In genomic region chr4:142506383-142507211, GRCm38 (mm10) we compare ENCODE assay signal across 23 mouse cellular contexts.
DNase-seq lines count a peak whose midpoint lies in the region; ATAC-seq and TF ChIP-seq lines count a peak whose summit lies in the region.
"Had no signal": no experiment of that assay in that cellular context is flagged by ENCODE, and none has a peak within 500 bp of the region (broad histone marks: within the 10 kb centered on the region; RNA-seq: fewer than 3 reads in every experiment).

No protein-coding gene starts in this region.

- no peak for TF ChIP-seq POLR2A in brain, embryonic 14.5 days (IDR thresholded peaks at IDR 0.05; ENCODE audit: borderline replicate concordance, extremely low read depth, insufficient read depth, insufficient read length, poor library complexity, severe bottlenecking)

- H3K36me3 ChIP-seq in forebrain, embryonic 14.5 days (ENCODE audit: control insufficient read depth, insufficient read depth, low read length) = no peaks in the 10 kb centered on the region
- no peaks in the 10 kb centered on the region for H3K36me3 ChIP-seq in forebrain, embryonic 16.5 days (ENCODE audit: control insufficient read depth, insufficient read depth)
- no peaks in the 10 kb centered on the region for H3K36me3 ChIP-seq in midbrain, embryonic 11.5 days (ENCODE audit: control insufficient read depth, insufficient read depth, low read length)
- H3K36me3 ChIP-seq in midbrain, embryonic 16.5 days (ENCODE audit: control insufficient read depth, insufficient read depth, low read length) = no peaks in the 10 kb centered on the region
- H3K36me3 ChIP-seq in neural tube, embryonic 14.5 days (ENCODE audit: control insufficient read depth, insufficient read depth, low read length) = no peaks in the 10 kb centered on the region
- H3K36me3 ChIP-seq in neural tube, embryonic 15.5 days = no peaks in the 10 kb centered on the region
- H3K36me3 ChIP-seq: limb, embryonic 13.5 days; lung, embryonic 15.5 days had no signal

- peaks cover 8% of the 10 kb centered on the region for H3K4me1 ChIP-seq in forebrain, embryonic 14.5 days (ENCODE audit: control insufficient read depth, insufficient read depth, low read length)
- no peaks in the 10 kb centered on the region; the same call in 1 of the 2 replicates for H3K4me1 ChIP-seq in forebrain, embryonic 16.5 days (replicated peaks; ENCODE audit: control insufficient read depth, insufficient read depth, low read length)
- H3K4me1 ChIP-seq in midbrain, embryonic 11.5 days (ENCODE audit: control insufficient read depth, insufficient read depth, low read length) = peaks cover 7% of the 10 kb centered on the region; the same call in 1 of the 2 replicates
- H3K4me1 ChIP-seq in midbrain, embryonic 16.5 days (ENCODE audit: control insufficient read depth, insufficient read depth, low read length) = peaks cover 4% of the 10 kb centered on the region
- H3K4me1 ChIP-seq in neural tube, embryonic 14.5 days (ENCODE audit: control insufficient read depth, insufficient read depth, low read length) = no peaks in the 10 kb centered on the region
- peaks cover 4% of the 10 kb centered on the region; the same call in 1 of the 2 replicates for H3K4me1 ChIP-seq in neural tube, embryonic 15.5 days
- H3K4me1 ChIP-seq: limb, embryonic 13.5 days; lung, embryonic 15.5 days had no signal

- H3K27ac ChIP-seq in forebrain, embryonic 14.5 days (ENCODE audit: low read depth, low read length) = no peak overlapping the region
- no peak overlapping the region for H3K27ac ChIP-seq in forebrain, embryonic 16.5 days (ENCODE audit: low read length)
- no peak overlapping the region for H3K27ac ChIP-seq in midbrain, embryonic 11.5 days (ENCODE audit: low read depth, low read length)
- H3K27ac ChIP-seq in midbrain, embryonic 16.5 days (ENCODE audit: low read length) = no peak overlapping the region
- no peak overlapping the region for H3K27ac ChIP-seq in neural tube, embryonic 14.5 days (ENCODE audit: low read depth, low read length)
- no peak overlapping the region for H3K27ac ChIP-seq in neural tube, embryonic 15.5 days (replicated peaks)
- H3K27ac ChIP-seq: heart, adult 2 months; kidney, postnatal 0 days; limb, embryonic 13.5 days; lung, embryonic 15.5 days had no signal

- H3K9ac ChIP-seq in forebrain, embryonic 14.5 days (ENCODE audit: low read length) = no peak overlapping the region
- no peak overlapping the region for H3K9ac ChIP-seq in forebrain, embryonic 16.5 days (replicated peaks; ENCODE audit: low read depth, low read length)
- H3K9ac ChIP-seq in midbrain, embryonic 11.5 days (ENCODE audit: low read length) = no peak overlapping the region
- no peak overlapping the region for H3K9ac ChIP-seq in midbrain, embryonic 16.5 days (ENCODE audit: low read depth, low read length)
- no peak overlapping the region for H3K9ac ChIP-seq in neural tube, embryonic 14.5 days (replicated peaks; ENCODE audit: low read depth, low read length)
- H3K9ac ChIP-seq in neural tube, embryonic 15.5 days (replicated peaks) = no peak overlapping the region
- H3K9ac ChIP-seq: limb, embryonic 13.5 days; lung, embryonic 15.5 days had no signal

- H3K9me3 ChIP-seq in forebrain, embryonic 14.5 days (replicated peaks; ENCODE audit: control insufficient read depth, low read length) = no peaks in the 10 kb centered on the region
- H3K9me3 ChIP-seq in forebrain, embryonic 16.5 days (ENCODE audit: control insufficient read depth, low read length) = no peaks in the 10 kb centered on the region
- H3K9me3 ChIP-seq in midbrain, embryonic 11.5 days (ENCODE audit: control insufficient read depth, low read length) = no peaks in the 10 kb centered on the region
- H3K9me3 ChIP-seq in midbrain, embryonic 16.5 days (replicated peaks; ENCODE audit: control insufficient read depth, low read length, poor library complexity, severe bottlenecking) = no peaks in the 10 kb centered on the region
- no peaks in the 10 kb centered on the region for H3K9me3 ChIP-seq in neural tube, embryonic 14.5 days (ENCODE audit: control insufficient read depth, low read length)
- H3K9me3 ChIP-seq in neural tube, embryonic 15.5 days (replicated peaks) = no peaks in the 10 kb centered on the region
- H3K9me3 ChIP-seq: limb, embryonic 13.5 days; lung, embryonic 15.5 days had no signal

- H3K4me3 ChIP-seq in forebrain, embryonic 14.5 days (ENCODE audit: low read depth, low read length) = no peak overlapping the region
- H3K4me3 ChIP-seq in forebrain, embryonic 16.5 days (replicated peaks; ENCODE audit: low read length) = no peak overlapping the region
- H3K4me3 ChIP-seq in midbrain, embryonic 11.5 days (ENCODE audit: low read depth, low read length) = no peak overlapping the region
- H3K4me3 ChIP-seq in midbrain, embryonic 16.5 days (ENCODE audit: low read depth, low read length) = no peak overlapping the region
- H3K4me3 ChIP-seq in neural tube, embryonic 14.5 days (ENCODE audit: low read depth, low read length) = no peak overlapping the region
- no peak overlapping the region for H3K4me3 ChIP-seq in neural tube, embryonic 15.5 days (replicated peaks)
- H3K4me3 ChIP-seq: heart, adult 2 months; limb, embryonic 13.5 days; lung, embryonic 15.5 days had no signal

- WGBS in forebrain, embryonic 14.5 days = 7% methylated on average over 12 of the region's 13 CpGs
- WGBS in forebrain, embryonic 16.5 days = 10% methylated on average over 10 of the region's 13 CpGs
- WGBS in midbrain, embryonic 11.5 days = 13% methylated on average over 12 of the region's 13 CpGs
- 11% methylated on average over 10 of the region's 13 CpGs for WGBS in midbrain, embryonic 16.5 days
- 5% methylated on average over 12 of the region's 13 CpGs for WGBS in neural tube, embryonic 14.5 days
- 10% methylated on average over 13 of the region's 13 CpGs for WGBS in neural tube, embryonic 15.5 days

- ATAC-seq in forebrain, embryonic 14.5 days = peak; percentile 40; the same call in 1 of the 2 replicates
- no peak for ATAC-seq in forebrain, embryonic 16.5 days
- ATAC-seq in midbrain, embryonic 11.5 days (ENCODE audit: low FRiP score) = no peak
- no peak for ATAC-seq in midbrain, embryonic 16.5 days
- peak; percentile 56; the same call in 1 of the 2 replicates for ATAC-seq in neural tube, embryonic 14.5 days (ENCODE audit: low read depth)
- no peak; the same call in 1 of the 2 replicates for ATAC-seq in neural tube, embryonic 15.5 days (ENCODE audit: low FRiP score)
- ATAC-seq: CD4-positive, CD25-positive, alpha-beta regulatory T cell, adult 4 months; intestine, embryonic 16.5 days had no signal

- no peaks in the 10 kb centered on the region for H3K27me3 ChIP-seq in forebrain, embryonic 14.5 days (replicated peaks; ENCODE audit: control insufficient read depth, insufficient read depth, low read length)
- no peaks in the 10 kb centered on the region for H3K27me3 ChIP-seq in forebrain, embryonic 16.5 days (replicated peaks; ENCODE audit: control insufficient read depth, insufficient read depth, low read length)
- H3K27me3 ChIP-seq in midbrain, embryonic 11.5 days (ENCODE audit: control insufficient read depth, insufficient read depth, low read length) = no peaks in the 10 kb centered on the region
- no peaks in the 10 kb centered on the region for H3K27me3 ChIP-seq in midbrain, embryonic 16.5 days (ENCODE audit: control insufficient read depth, insufficient read depth, low read depth, low read length)
- no peaks in the 10 kb centered on the region for H3K27me3 ChIP-seq in neural tube, embryonic 14.5 days (ENCODE audit: control insufficient read depth, insufficient read depth, low read length)
- H3K27me3 ChIP-seq in neural tube, embryonic 15.5 days (replicated peaks) = no peaks in the 10 kb centered on the region
- H3K27me3 ChIP-seq: limb, embryonic 13.5 days; lung, embryonic 15.5 days had no signal

- peak; percentile 51 for DNase-seq in forebrain, embryonic 14.5 days (ENCODE audit: low spot score)
- DNase-seq in midbrain, embryonic 11.5 days (ENCODE audit: low spot score, missing footprints) = peak; percentile 41
- peak; percentile 60 for DNase-seq in brain, embryonic 14.5 days (ENCODE audit: low read depth)
- DNase-seq: adrenal gland, adult 8-10 months; cerebellum, adult 8-10 months; heart, adult 2 months; heart, postnatal 14 days; kidney, adult 8-10 months; kidney, postnatal 4 days; right cerebral cortex, adult 18-20 months; spleen, adult 18-20 months; thymus, adult 2 months; thymus, postnatal 36 days had no signal

- H3K4me2 ChIP-seq in forebrain, embryonic 14.5 days (ENCODE audit: low read length) = no peak overlapping the region
- H3K4me2 ChIP-seq in forebrain, embryonic 16.5 days (ENCODE audit: low read length) = no peak overlapping the region
- no peak overlapping the region for H3K4me2 ChIP-seq in midbrain, embryonic 11.5 days
- H3K4me2 ChIP-seq in midbrain, embryonic 16.5 days (ENCODE audit: low read length) = no peak overlapping the region
- no peak overlapping the region for H3K4me2 ChIP-seq in neural tube, embryonic 14.5 days (ENCODE audit: low read depth, low read length)
- H3K4me2 ChIP-seq in neural tube, embryonic 15.5 days = no peak overlapping the region
- H3K4me2 ChIP-seq: limb, embryonic 13.5 days; liver, embryonic 11.5 days; lung, embryonic 15.5 days had no signal

- no peak for TF ChIP-seq CTCF in brain, embryonic 14.5 days (IDR thresholded peaks at IDR 0.05; ENCODE audit: borderline replicate concordance, extremely low read depth, insufficient read depth, insufficient read length)

Comparison
In these comparisons a context has a peak if more than half of its experiments do, and no peak if none do; other contexts are left out.
1. ATAC-seq: peak in forebrain, embryonic 14.5 days (single experiment) and neural tube, embryonic 14.5 days (single experiment); none in forebrain, embryonic 16.5 days (single experiment), midbrain, embryonic 11.5 days (single experiment), midbrain, embryonic 16.5 days (single experiment) and neural tube, embryonic 15.5 days (single experiment).
2. Peak in every context shown above with its lines, with median percentiles within 50 percentile points of each other: DNase-seq.